Mouse (Mus musculus) neural tube, embryonic 12.5 days (tissue): ENCODE measurements around the gene Tph2. TPM values are rescaled to one million over a fixed set of nuclear protein-coding genes. Genes with fewer than 3 reads are reported as not detected.

Source experiments
- ATAC-seq: fragments of 200-750 bp; cut with Nextera tagmentation; 2 replicates; pipeline ENCODE4 v1.8.0; 2017; ENCODE audit warnings: low read depth, mild to moderate bottlenecking, moderate TSS enrichment, moderate library complexity; ENCODE audit not compliant: low FRiP score
- H3K27ac ChIP-seq: fragments of 300-500 bp; sonication (generic); 2 replicates; pipeline ENCODE4 v1.5.1; 2016
- H3K27me3 ChIP-seq: fragments of 300-500 bp; sonication (generic); replicated peaks from 2 replicates; pipeline ENCODE4 v1.6.1; 2016; ENCODE audit warnings: mild to moderate bottlenecking
- H3K36me3 ChIP-seq: fragments of 300-500 bp; sonication (generic); 2 replicates; pipeline ENCODE4 v1.6.1; 2016; ENCODE audit warnings: mild to moderate bottlenecking
- H3K4me1 ChIP-seq: fragments of 300-500 bp; sonication (generic); 2 replicates; pipeline ENCODE4 v1.6.1; 2016
- H3K4me2 ChIP-seq: fragments of 300-500 bp; sonication (generic); replicated peaks from 2 replicates; pipeline ENCODE4 v1.6.1; 2016; ENCODE audit warnings: mild to moderate bottlenecking
- H3K4me3 ChIP-seq: fragments of 300-500 bp; sonication (generic); 2 replicates; pipeline ENCODE4 v1.5.1; 2016
- H3K9ac ChIP-seq: fragments of 300-500 bp; sonication (generic); 2 replicates; pipeline ENCODE4 v1.6.1; 2016; ENCODE audit warnings: mild to moderate bottlenecking
- H3K9me3 ChIP-seq: fragments of 300-500 bp; sonication (generic); 2 replicates; pipeline ENCODE4 v1.6.1; 2016; ENCODE audit warnings: mild to moderate bottlenecking
- WGBS: fragments of 180-500 bp; shearing (Covaris S2); methylation state at CpG from one replicate; pipeline ENCODE4 v1.1.7; 2016; 5-methylcytosine and 5-hydroxymethylcytosine counted together
- polyA plus RNA-seq: library from polyadenylated mRNA; unstranded; fragments of >200 nt; fragmentation: Nextera tagmentation; extraction: Ambion mirVana; gene quantifications from 2 replicates; pipeline ENCODE4 v1.2.1, GENCODE M21; 2016

The Tph2 gene
- polyA plus RNA-seq, 1 experiment from 2014 or later: 0.20 TPM

DNA sequence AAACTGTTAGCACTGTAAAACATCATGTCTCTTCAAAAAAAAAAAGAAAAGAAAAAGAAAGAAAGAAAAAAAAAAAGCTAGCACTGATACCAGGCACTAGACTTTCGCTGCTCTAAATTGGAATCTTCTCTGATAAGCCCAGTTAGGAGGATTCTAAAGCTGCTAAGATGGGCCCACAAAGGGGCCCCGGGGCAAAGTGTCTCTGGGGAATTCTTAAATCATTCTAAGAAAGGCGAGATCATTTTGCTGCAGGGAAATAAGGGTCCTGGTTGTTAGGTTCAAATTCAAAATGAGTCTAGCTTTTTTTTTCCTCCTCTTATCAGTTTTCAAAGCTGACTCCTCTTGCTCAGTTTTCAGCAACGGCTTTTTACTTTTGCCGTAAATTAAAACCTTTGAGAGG, 59.3 kb downstream of the Tph2 start:
- no peaks in the 10 kb centered on the region for H3K9me3 ChIP-seq
- H3K27me3 ChIP-seq: no peaks in the 10 kb centered on the region
- no peak overlapping the region for H3K4me2 ChIP-seq
- H3K36me3 ChIP-seq: no peaks in the 10 kb centered on the region
- H3K4me3 ChIP-seq: no peak overlapping the region
- no peak overlapping the region for H3K27ac ChIP-seq
- no peak overlapping the region for H3K9ac ChIP-seq
- ATAC-seq: no peak
- peaks cover 4% of the 10 kb centered on the region for H3K4me1 ChIP-seq
- 47% methylated on average over 5 of the region's 5 CpGs for WGBS

DNA sequence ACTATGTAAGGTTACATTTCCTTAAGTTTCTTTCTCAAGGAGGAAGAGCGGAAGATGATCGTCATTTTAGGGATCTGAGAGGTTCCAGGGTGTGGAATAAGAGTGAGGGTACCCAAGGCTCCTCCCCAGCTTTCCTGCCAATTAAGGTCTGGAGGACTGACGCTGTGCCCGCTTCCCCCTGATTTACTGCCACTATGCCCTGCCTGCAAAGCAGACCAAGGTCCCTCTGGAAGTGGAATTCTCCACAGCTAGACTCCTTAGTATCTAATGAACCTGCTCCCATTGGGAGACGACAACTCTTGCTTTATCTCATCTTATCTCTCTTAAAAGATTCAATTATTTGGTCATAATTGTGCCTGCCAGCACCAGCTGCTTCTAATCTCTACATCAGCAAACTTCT, 59.8 kb downstream of the Tph2 start:
- no peaks in the 10 kb centered on the region for H3K27me3 ChIP-seq
- H3K9ac ChIP-seq: no peak overlapping the region
- no peak overlapping the region for H3K27ac ChIP-seq
- H3K4me2 ChIP-seq: no peak overlapping the region
- no peaks in the 10 kb centered on the region for H3K36me3 ChIP-seq
- H3K4me1 ChIP-seq: peaks cover 4% of the 10 kb centered on the region
- no peak; the same call in 1 of the 2 replicates for ATAC-seq
- H3K4me3 ChIP-seq: no peak overlapping the region
- 59% methylated on average over 5 of the region's 5 CpGs for WGBS
- no peaks in the 10 kb centered on the region for H3K9me3 ChIP-seq

DNA sequence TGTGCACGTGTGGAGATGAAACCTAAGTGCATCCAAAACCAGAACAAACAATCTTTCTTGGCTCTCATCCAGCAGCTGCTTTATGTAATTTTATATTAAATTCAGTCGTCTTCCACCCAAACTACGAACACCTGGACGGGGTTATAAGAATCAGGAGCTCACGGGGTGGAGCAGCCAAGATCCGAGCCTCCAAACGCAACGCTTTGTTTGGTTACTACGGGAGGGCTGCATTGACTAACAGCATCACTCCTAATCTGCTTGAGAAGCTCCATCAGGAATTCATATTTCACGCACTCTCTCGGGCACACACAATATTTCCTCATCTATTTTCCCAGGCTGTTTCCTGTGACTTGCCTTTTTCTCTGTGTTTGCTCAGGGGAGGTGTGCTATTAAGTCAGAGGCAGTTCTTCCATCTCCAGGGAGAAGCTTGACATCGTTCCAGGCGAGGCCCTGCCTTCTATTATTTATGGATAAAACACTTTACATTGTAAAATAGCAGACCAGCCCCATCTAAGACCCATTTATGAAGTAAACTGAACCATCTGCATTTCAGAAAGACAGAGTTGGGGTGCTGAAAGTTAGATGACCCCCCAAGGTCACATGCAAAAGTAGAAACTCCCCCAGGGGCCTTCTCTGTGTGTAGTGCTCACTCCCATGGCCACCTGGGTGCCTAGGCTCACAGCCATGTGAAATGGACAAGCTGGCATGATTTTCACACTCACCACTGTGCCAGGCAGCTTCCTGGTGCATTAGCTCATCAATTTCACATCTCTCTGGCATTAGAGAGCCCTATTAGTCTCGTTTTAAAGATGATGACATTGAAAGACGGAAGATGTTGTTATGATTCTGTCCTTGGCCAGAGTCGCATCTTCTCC, 76.9 kb downstream of the Tph2 start:
- no peaks in the 10 kb centered on the region for H3K36me3 ChIP-seq
- ATAC-seq: no peak
- no peaks in the 10 kb centered on the region for H3K27me3 ChIP-seq
- no peaks in the 10 kb centered on the region for H3K9me3 ChIP-seq
- no peaks in the 10 kb centered on the region for H3K4me1 ChIP-seq
- no peak overlapping the region for H3K9ac ChIP-seq
- no peak overlapping the region for H3K4me2 ChIP-seq
- no peak overlapping the region for H3K27ac ChIP-seq
- 80% methylated on average over 16 of the region's 16 CpGs for WGBS
- no peak overlapping the region for H3K4me3 ChIP-seq

GRCm38 (mm10) chr10:115104175-115104574, 80.6 kb downstream of the Tph2 start:
- ATAC-seq: no peak
- no peaks in the 10 kb centered on the region for H3K4me1 ChIP-seq
- WGBS: 86% methylated on average over 8 of the region's 8 CpGs
- H3K27ac ChIP-seq: no peak overlapping the region
- H3K4me3 ChIP-seq: no peak overlapping the region
- H3K9me3 ChIP-seq: no peaks in the 10 kb centered on the region
- no peaks in the 10 kb centered on the region for H3K36me3 ChIP-seq
- H3K9ac ChIP-seq: no peak overlapping the region
- H3K27me3 ChIP-seq: no peaks in the 10 kb centered on the region
- H3K4me2 ChIP-seq: no peak overlapping the region

DNA sequence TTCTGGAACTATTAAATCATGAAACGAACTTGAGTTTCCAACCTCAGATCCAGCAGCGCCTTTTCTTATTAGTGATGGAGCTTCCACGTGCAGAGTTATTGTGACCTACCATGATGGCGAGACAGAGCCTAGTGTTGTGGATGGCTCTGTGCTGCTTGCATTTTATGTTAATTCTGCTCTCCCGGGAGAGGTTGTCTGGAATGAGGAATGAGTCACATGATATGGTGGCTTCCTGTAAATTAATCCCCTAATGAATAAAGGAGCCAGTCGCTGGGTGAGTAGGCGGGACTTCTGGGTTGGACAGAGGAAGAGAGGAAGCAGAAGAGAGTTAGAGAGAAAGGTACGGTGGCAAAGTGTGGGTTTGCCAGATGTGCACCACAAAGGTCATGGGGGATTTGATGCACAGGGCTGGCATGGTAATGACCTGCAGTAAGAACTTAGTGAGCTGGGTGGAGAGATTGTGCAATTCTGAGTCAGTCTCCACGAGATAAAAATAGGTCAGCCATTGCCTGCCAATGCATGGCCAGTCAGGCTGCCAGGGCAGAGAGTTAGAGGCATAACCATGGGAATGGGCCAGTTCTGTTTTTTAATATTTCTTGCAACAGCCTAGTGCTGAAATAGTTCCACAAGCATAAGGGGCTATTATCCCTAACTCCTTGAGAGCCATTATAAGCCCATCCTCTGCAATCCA, 84.8 kb downstream of the Tph2 start:
- Histone ChIP-seq H3K4me3 (no peak overlapping the region), H3K36me3 (no peaks in the 10 kb centered on the region), H3K9ac (no peak overlapping the region), H3K4me1 (no peaks in the 10 kb centered on the region), H3K9me3 (no peaks in the 10 kb centered on the region), H3K27ac (no peak overlapping the region), H3K27me3 (no peaks in the 10 kb centered on the region), H3K4me2 (no peak overlapping the region)
- no peak for ATAC-seq
- WGBS: 79% methylated on average over 9 of the region's 9 CpGs

GRCm38 (mm10) chr10:115097163-115097562, 87.7 kb downstream of the Tph2 start:
- Histone ChIP-seq H3K27ac (no peak overlapping the region), H3K27me3 (no peaks in the 10 kb centered on the region), H3K36me3 (no peaks in the 10 kb centered on the region), H3K4me1 (no peaks in the 10 kb centered on the region), H3K9ac (no peak overlapping the region), H3K4me3 (no peak overlapping the region), H3K4me2 (no peak overlapping the region), H3K9me3 (0 out of 2 replicates have a peak, but pooled peaks cover 5% of the 10 kb centered on the region)
- 16% methylated on average over 5 of the region's 5 CpGs for WGBS
- ATAC-seq: peak; percentile 56

- Histone ChIP-seq H3K4me2 (no peak overlapping the region), H3K27ac (no peak overlapping the region), H3K27me3 (no peaks in the 10 kb centered on the region), H3K36me3 (no peaks in the 10 kb centered on the region), H3K4me1 (no peaks in the 10 kb centered on the region), H3K9ac (no peak overlapping the region), H3K9me3 (0 out of 2 replicates have a peak, but pooled peaks cover 5% of the 10 kb centered on the region), H3K4me3 (no peak overlapping the region)
- ATAC-seq: no peak
- 78% methylated on average over 1 of the region's 1 CpGs for WGBS
These were observed 88.6 kb downstream of the Tph2 start for GRCm38 (mm10) chr10:115096191-115096590.

DNA sequence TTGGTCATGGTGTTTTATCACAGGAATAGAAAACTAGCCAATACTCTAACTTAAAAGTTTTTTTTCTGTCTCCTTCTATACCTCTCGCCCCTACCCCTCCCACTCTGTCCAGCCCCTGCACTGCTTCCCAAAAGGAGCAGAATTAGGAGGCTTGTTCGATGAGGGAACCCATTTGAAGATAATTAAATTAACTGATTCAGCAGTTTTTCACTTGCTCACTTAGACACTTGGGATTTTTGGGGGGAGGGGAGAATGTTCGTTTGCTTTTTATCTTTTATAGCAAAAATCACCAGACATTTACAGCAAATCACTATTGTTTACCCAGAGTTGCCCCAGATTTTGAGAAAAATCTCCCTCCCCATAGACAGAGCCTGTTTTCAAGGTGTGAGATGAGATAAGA, 106.6 kb downstream of the Tph2 start:
- H3K4me1 ChIP-seq: no peaks in the 10 kb centered on the region
- no peak overlapping the region for H3K4me2 ChIP-seq
- no peaks in the 10 kb centered on the region for H3K9me3 ChIP-seq
- H3K36me3 ChIP-seq: no peaks in the 10 kb centered on the region
- no peak overlapping the region for H3K27ac ChIP-seq
- no peak overlapping the region for H3K4me3 ChIP-seq
- H3K9ac ChIP-seq: no peak overlapping the region
- no peaks in the 10 kb centered on the region for H3K27me3 ChIP-seq
- 77% methylated on average over 3 of the region's 3 CpGs for WGBS
- no peak for ATAC-seq

GRCm38 (mm10) chr10:115069123-115069911, 115.5 kb downstream of the Tph2 start:
- no peak overlapping the region for H3K4me2 ChIP-seq
- H3K36me3 ChIP-seq: no peaks in the 10 kb centered on the region
- no peak overlapping the region for H3K9ac ChIP-seq
- no peak for ATAC-seq
- WGBS: 84% methylated on average over 8 of the region's 8 CpGs
- H3K27ac ChIP-seq: no peak overlapping the region
- no peak overlapping the region for H3K4me3 ChIP-seq
- no peaks in the 10 kb centered on the region for H3K9me3 ChIP-seq
- no peaks in the 10 kb centered on the region for H3K4me1 ChIP-seq
- H3K27me3 ChIP-seq: no peaks in the 10 kb centered on the region

- H3K9me3 ChIP-seq: no peaks in the 10 kb centered on the region
- H3K27ac ChIP-seq: no peak overlapping the region
- H3K4me3 ChIP-seq: no peak overlapping the region
- H3K36me3 ChIP-seq: no peaks in the 10 kb centered on the region
- ATAC-seq: no peak
- WGBS: 92% methylated on average over 7 of the region's 7 CpGs
- H3K27me3 ChIP-seq: no peaks in the 10 kb centered on the region
- no peak overlapping the region for H3K9ac ChIP-seq
- no peak overlapping the region for H3K4me2 ChIP-seq
- no peaks in the 10 kb centered on the region for H3K4me1 ChIP-seq
These were observed 120.9 kb downstream of the Tph2 start for GRCm38 (mm10) chr10:115063936-115064335.

GRCm38 (mm10) chr10:115061498-115061897, 123.3 kb downstream of the Tph2 start:
- Histone ChIP-seq H3K9ac (no peak overlapping the region), H3K9me3 (no peaks in the 10 kb centered on the region), H3K4me2 (no peak overlapping the region), H3K4me1 (no peaks in the 10 kb centered on the region), H3K4me3 (no peak overlapping the region), H3K27ac (no peak overlapping the region), H3K27me3 (no peaks in the 10 kb centered on the region), H3K36me3 (no peaks in the 10 kb centered on the region)
- WGBS: 75% methylated on average over 2 of the region's 2 CpGs
- ATAC-seq: no peak

DNA sequence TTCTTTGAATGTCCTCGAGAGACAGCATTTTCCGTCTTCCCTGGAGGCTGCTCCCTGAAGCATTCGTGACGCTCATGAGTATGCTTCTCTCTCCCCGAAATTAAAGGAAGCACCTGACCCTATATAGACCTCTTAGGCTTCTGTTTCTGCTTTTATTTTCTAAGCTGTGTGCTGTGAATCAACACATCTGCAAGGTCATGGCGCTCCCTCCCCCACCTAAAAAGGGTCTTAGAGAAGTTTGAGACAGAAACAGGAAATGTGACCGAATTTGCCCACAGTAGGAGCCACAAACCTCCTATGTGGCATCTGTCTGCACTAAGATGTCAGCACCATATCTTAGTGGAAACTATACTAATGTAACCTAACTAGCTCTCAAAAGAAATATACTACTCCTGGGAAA, 124.1 kb downstream of the Tph2 start:
- Histone ChIP-seq H3K4me1 (no peaks in the 10 kb centered on the region), H3K27me3 (no peaks in the 10 kb centered on the region), H3K4me3 (no peak overlapping the region), H3K27ac (no peak overlapping the region), H3K4me2 (no peak overlapping the region), H3K9me3 (no peaks in the 10 kb centered on the region), H3K36me3 (no peaks in the 10 kb centered on the region), H3K9ac (no peak overlapping the region)
- 85% methylated on average over 7 of the region's 7 CpGs for WGBS
- ATAC-seq: no peak
